Mouse (Mus musculus) left cerebral cortex, postnatal 36 days (tissue): ENCODE measurements around the gene Sytl3. TPM values are rescaled to one million over a fixed set of nuclear protein-coding genes. Genes with fewer than 3 reads are reported as not detected.
A peak's percentile ranks its signal among the peaks of the same experiment; 100 is the strongest.

Experiments used
- DNase-seq, 2 experiments: peaks; one replicate each; pipeline ENCODE4 v3.0.0; 2021 to 2022; ENCODE audit warnings: low spot score in 2 of 2, mixed read lengths in 1 of 2
- intact Hi-C: fragments of 180-260 bp; cut with DNase I; formaldehyde crosslinking; loops from one replicate; pipeline ENCODE4 v1.15.1; 2025
- total RNA-seq, 2 experiments: library from RNA; stranded (reverse); gene quantifications; 2 replicates each; pipeline ENCODE4 v1.2.3; 2021

The Sytl3 gene
- total RNA-seq, 2 experiments from 2014 or later: 1.0 TPM; not detected in 1

DNA sequence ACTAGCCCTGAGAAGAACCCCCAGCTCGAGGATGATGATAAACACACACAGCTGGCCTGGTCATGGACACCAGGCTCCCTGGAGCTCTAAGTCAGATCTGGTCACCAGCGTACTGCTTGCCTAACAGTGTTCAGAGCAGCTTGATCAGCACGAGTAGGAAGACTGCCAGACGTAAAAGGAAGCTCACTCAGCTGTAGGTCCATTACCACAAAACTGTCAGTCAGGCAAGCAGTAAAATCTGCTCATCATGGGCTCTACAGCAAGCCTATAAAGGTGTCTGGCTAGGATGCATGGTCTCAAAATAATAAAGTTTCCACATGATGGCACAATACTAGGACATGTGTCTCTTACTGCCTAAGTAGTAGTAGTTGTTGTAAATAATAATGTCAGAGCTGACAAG, 110.7 kb downstream of the Sytl3 start:
- intact Hi-C loops: no loop called here
- no peak for DNase-seq

- no peak for DNase-seq
- intact Hi-C loops: no loop called here
These were observed 113.0 kb downstream of the Sytl3 start for GRCm38 (mm10) chr17:6771661-6772489.

- intact Hi-C loops: no loop called here
- no peak for DNase-seq
These were observed 113.5 kb downstream of the Sytl3 start for GRCm38 (mm10) chr17:6772490-6772773.

- no peak for DNase-seq
- intact Hi-C loops: no loop called here
These were observed 114.5 kb downstream of the Sytl3 start for GRCm38 (mm10) chr17:6773249-6773966.

GRCm38 (mm10) chr17:6775221-6775620, 116.3 kb downstream of the Sytl3 start:
- intact Hi-C loops: loop anchor here (5.0 kb wide), 1 partner anchor 112 kb away; no protein-coding TSS in a partner anchor
- no peak for DNase-seq

DNA sequence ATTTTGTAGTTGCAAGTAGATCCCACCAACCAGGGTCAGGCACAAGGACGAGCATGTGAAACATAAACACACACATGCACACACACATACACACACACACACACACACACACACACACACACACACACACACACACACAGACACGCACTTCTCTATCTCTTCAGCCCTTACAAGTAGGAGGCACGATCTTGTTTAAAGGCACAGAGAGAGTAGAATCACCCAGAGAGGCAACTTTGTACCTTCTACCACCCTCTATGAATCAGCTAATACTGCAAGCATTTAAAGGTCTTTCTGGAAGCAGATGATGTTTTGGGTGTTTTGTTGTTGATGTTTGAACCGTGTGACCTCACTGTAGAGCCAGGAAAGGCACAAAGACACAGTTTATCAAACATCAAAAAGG, 116.8 kb downstream of the Sytl3 start:
- no peak for DNase-seq
- intact Hi-C loops: loop anchor here (5.0 kb wide), 1 partner anchor 112 kb away; no protein-coding TSS in a partner anchor

DNA sequence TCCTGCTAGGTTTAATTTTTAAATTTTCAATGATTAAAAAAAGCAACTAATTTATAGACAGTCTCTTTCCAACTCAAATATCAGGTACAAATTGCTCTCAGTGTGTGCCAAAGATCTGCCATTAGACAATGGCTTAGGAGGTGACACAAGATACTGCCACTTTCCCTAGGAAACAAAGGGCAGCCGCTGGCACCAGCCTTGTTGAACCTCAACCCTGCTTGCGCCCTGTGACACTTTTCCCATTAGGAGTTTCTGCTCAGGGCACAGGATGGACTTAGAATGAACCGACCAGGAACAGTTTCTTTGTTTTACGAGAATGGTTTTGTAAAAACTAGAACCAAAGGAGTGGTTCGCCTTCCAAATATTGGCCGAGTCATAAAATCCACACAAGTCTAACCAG, 117.2 kb downstream of the Sytl3 start:
- no peak for DNase-seq
- intact Hi-C loops: loop anchor here (5.0 kb wide), 1 partner anchor 111 kb away; no protein-coding TSS in a partner anchor

- intact Hi-C loops: loop anchor here (5.0 kb wide), 1 partner anchor 111 kb away; no protein-coding TSS in a partner anchor
- no peak for DNase-seq
These were observed 117.7 kb downstream of the Sytl3 start for GRCm38 (mm10) chr17:6776576-6776975.

GRCm38 (mm10) chr17:6777061-6777460, 118.2 kb downstream of the Sytl3 start:
- DNase-seq: no peak
- intact Hi-C loops: loop anchor here (5.0 kb wide), 1 partner anchor 110 kb away; no protein-coding TSS in a partner anchor

DNA sequence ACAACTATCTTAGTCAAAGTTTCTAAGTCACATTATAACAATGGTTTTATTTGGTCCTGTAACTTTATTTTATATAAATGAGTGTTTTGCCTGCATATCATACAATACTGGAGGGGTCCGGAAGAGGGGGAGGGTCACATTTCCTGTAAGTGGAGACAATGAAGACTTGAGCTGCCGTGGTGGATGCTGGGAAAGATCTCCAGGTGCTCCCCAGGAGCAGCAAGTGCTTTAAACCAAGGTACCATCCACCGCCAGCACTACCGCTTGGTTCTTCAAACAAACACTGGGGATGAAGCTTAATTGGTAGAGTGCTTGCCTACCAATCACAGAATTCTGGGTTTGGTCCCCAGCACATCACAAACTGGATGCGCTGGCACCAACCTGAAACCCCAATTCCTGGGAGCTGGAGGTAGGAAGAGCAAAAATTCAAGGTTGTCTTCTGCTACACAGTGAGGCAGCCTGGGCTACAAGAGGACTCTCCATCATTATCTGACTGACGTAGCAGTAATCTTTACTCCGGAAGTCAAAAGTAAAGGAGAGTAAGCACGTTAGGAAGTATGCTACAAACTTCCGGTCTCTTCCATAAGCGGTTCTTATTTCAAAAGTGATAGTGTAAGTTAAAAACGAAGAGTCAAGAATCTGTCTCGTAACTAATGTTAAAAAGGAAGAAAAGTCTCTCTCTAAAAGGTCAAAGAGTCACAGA, 118.9 kb downstream of the Sytl3 start:
- no peak for DNase-seq
- intact Hi-C loops: loop anchor here (5.0 kb wide), 1 partner anchor 110 kb away; no protein-coding TSS in a partner anchor

- intact Hi-C loops: loop anchor here (5.0 kb wide), 1 partner anchor 109 kb away; no protein-coding TSS in a partner anchor
- peak in 1 of 2 experiments; percentile 14 for DNase-seq
These were observed 119.4 kb downstream of the Sytl3 start for GRCm38 (mm10) chr17:6778332-6778683.

DNA sequence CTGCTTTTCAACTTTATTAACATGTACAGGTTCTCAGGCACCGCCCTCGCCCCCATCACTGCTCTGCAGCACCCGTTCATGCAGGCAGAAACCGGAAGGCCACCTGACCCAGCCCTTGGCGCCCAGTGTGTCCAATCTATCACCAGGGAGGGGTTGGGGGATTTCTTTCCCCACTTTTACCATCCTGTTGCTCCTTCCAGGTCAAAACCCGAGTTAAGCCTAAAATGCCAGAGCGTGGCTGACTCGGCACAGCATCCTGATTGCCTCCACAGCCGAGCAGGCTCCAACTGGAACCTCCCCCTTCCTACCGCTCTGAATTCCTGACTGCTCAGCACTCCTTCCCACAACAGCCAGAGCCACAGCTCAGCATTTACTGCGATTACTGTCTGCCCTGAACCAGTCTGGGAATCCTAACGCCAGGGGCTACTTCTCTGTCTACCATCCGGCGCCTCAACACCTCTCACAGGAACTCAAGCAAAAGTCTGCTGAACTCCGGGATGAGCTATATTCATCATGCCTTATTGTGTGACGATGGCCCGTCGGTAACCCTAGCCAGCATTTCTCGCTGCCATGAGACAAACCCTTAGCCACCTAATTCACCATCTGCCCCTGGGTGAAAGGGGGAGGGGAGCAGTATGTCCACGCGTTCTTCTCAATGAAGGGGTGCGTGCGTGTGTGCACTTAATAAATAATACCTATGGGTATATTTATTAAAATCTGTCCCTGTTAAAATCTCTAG, 120.0 kb downstream of the Sytl3 start:
- peak; percentile 20 to 21 for DNase-seq
- intact Hi-C loops: loop anchor here (5.0 kb wide), 1 partner anchor 108 kb away; no protein-coding TSS in a partner anchor

DNA sequence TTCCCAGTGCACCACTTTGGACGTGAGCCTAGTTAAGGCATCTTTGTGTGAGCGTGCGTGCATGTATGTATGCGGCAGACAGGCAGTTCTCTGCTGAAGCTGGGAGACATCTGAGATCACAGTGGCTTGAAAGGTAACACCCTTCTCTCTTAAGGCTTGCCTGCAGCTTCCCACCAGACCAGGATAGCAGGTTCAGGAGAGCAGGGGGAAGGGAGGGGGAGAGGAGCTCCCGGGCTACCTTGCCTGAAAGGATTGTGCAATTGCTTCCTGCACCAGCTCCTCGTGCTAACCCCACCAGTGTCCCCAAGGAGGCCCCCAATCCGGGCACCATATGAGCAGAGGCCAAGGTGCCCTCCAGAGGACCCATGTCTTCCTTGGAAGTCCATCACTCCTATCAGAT, 120.7 kb downstream of the Sytl3 start:
- intact Hi-C loops: loop anchor here (5.0 kb wide), 2 partner anchors 48 to 108 kb away; no protein-coding TSS in a partner anchor
- DNase-seq: no peak

GRCm38 (mm10) chr17:6780521-6781115, 121.7 kb downstream of the Sytl3 start:
- intact Hi-C loops: loop anchor here (5.0 kb wide), 1 partner anchor 47 kb away; no protein-coding TSS in a partner anchor
- DNase-seq: no peak

- no peak for DNase-seq
- intact Hi-C loops: loop anchor here (5.0 kb wide), 1 partner anchor 46 kb away; no protein-coding TSS in a partner anchor
These were observed 122.4 kb downstream of the Sytl3 start for GRCm38 (mm10) chr17:6781273-6781672.

GRCm38 (mm10) chr17:6782033-6782526, 123.2 kb downstream of the Sytl3 start:
- intact Hi-C loops: loop anchor here (5.0 kb wide), 1 partner anchor 45 kb away; no protein-coding TSS in a partner anchor

DNA sequence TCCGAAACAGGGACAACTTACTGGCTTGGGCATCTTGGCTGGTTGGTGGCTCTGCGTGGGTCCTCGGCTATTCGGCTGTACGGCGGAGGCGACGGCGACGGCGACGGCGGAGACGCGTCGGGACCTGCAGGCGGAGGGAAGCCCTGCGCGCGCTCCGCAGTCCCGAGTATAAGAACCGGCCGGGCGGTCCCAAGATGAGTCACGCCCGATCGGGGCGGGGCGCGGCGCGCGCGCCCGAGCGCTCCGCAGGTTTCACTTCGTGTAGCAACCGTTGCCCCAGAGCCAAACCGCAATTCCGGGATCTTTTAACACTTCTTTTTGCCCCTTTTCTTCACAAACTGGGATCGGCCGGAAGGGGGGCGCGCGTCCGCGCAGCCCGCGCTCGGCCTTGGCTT, 123.7 kb downstream of the Sytl3 start, which contains the start of gene Ezr:
Gene Ezr (minus strand): TSS at position 174 of the 395 bp plus-strand sequence.
- intact Hi-C loops: loop anchor here (5.0 kb wide), 1 partner anchor 45 kb away; no protein-coding TSS in a partner anchor
- peak; percentile 70 to 72 for DNase-seq

More at GRCm38 (mm10) chr17:6782033-6782526, 123.2 kb downstream of the Sytl3 start:
- DNase-seq: no peak

GRCm38 (mm10) chr17:6783006-6783661, 124.2 kb downstream of the Sytl3 start:
- intact Hi-C loops: loop anchor here (5.0 kb wide), 1 partner anchor 44 kb away; no protein-coding TSS in a partner anchor
- peak in 1 of 2 experiments; percentile 16 for DNase-seq
